In genomic region chr19:16871192-16871760, GRCm38 (mm10) we compare ENCODE assay signal across 12 mouse cellular contexts. TPM values are rescaled to one million over a fixed set of nuclear protein-coding genes. Genes with fewer than 3 reads are reported as not detected.
DNase-seq lines count a peak whose midpoint lies in the region; ATAC-seq lines count a peak whose summit lies in the region.
"Had no signal": no experiment of that assay in that cellular context is flagged by ENCODE, and none has a peak within 500 bp of the region (broad histone marks: within the 10 kb centered on the region; RNA-seq: fewer than 3 reads in every experiment).

No protein-coding gene starts in this region.

- WGBS in heart, embryonic 15.5 days, result 2% methylated on average over 24 of the region's 24 CpGs
- 1% methylated on average over 24 of the region's 24 CpGs for WGBS in heart, embryonic 11.5 days (ENCODE audit: insufficient replicate concordance)
- under 1% methylated on average over 24 of the region's 24 CpGs for WGBS in midbrain, embryonic 12.5 days
- WGBS in midbrain, embryonic 15.5 days, result under 1% methylated on average over 24 of the region's 24 CpGs
- 2% methylated on average over 24 of the region's 24 CpGs for WGBS in embryonic facial prominence, embryonic 14.5 days
- WGBS in midbrain, embryonic 14.5 days, result 1% methylated on average over 24 of the region's 24 CpGs

- peak overlapping the region; percentile 8; the same call in 1 of the 2 replicates for H3K4me3 ChIP-seq in heart, embryonic 15.5 days
- H3K4me3 ChIP-seq in heart, embryonic 11.5 days (ENCODE audit: low read depth, low read length), result no peak overlapping the region
- H3K4me3 ChIP-seq in midbrain, embryonic 12.5 days, result peak overlapping the region; percentile 55
- no peak overlapping the region for H3K4me3 ChIP-seq in midbrain, embryonic 15.5 days
- H3K4me3 ChIP-seq in embryonic facial prominence, embryonic 14.5 days (ENCODE audit: low read depth, low read length), result 0 out of 2 replicates have a peak overlapping the region, but pooled peaks have one; percentile 13
- H3K4me3 ChIP-seq in midbrain, embryonic 14.5 days (replicated peaks; ENCODE audit: low read depth, low read length), result no peak overlapping the region
- H3K4me3 ChIP-seq: liver, embryonic 12.5 days had no signal

- no peaks in the 10 kb centered on the region for H3K9me3 ChIP-seq in heart, embryonic 15.5 days (replicated peaks)
- no peaks in the 10 kb centered on the region for H3K9me3 ChIP-seq in heart, embryonic 11.5 days (replicated peaks; ENCODE audit: control insufficient read depth, low read length)
- H3K9me3 ChIP-seq in midbrain, embryonic 12.5 days, result no peaks in the 10 kb centered on the region
- no peaks in the 10 kb centered on the region for H3K9me3 ChIP-seq in midbrain, embryonic 15.5 days
- H3K9me3 ChIP-seq in embryonic facial prominence, embryonic 14.5 days (ENCODE audit: control insufficient read depth, low read length), result no peaks in the 10 kb centered on the region
- no peaks in the 10 kb centered on the region for H3K9me3 ChIP-seq in midbrain, embryonic 14.5 days (ENCODE audit: control insufficient read depth, low read length)
- H3K9me3 ChIP-seq: kidney, embryonic 15.5 days; liver, embryonic 12.5 days had no signal

- peaks cover 52% of the 10 kb centered on the region for H3K4me1 ChIP-seq in heart, embryonic 15.5 days (replicated peaks)
- H3K4me1 ChIP-seq in heart, embryonic 11.5 days (ENCODE audit: control insufficient read depth, insufficient read depth, low read length), result peaks cover 14% of the 10 kb centered on the region
- H3K4me1 ChIP-seq in midbrain, embryonic 12.5 days, result peaks cover 50% of the 10 kb centered on the region
- H3K4me1 ChIP-seq in midbrain, embryonic 15.5 days, result peaks cover 45% of the 10 kb centered on the region
- peaks cover 21% of the 10 kb centered on the region; the same call in 1 of the 2 replicates for H3K4me1 ChIP-seq in embryonic facial prominence, embryonic 14.5 days (ENCODE audit: control insufficient read depth, insufficient read depth, low read length)
- peaks cover 23% of the 10 kb centered on the region for H3K4me1 ChIP-seq in midbrain, embryonic 14.5 days (ENCODE audit: control insufficient read depth, insufficient read depth, low read length)

- no peak for ATAC-seq in heart, embryonic 15.5 days (replicated peaks; ENCODE audit: insufficient number of reproducible peaks, insufficient read depth, low FRiP score, low read depth)
- ATAC-seq in heart, embryonic 11.5 days (replicated peaks; ENCODE audit: insufficient number of reproducible peaks, low FRiP score, low TSS enrichment), result no peak
- ATAC-seq in midbrain, embryonic 12.5 days (ENCODE audit: low FRiP score, low read depth), result no peak
- ATAC-seq in midbrain, embryonic 15.5 days (replicated peaks), result no peak
- no peak for ATAC-seq in embryonic facial prominence, embryonic 14.5 days (ENCODE audit: low read depth)
- ATAC-seq in midbrain, embryonic 14.5 days (ENCODE audit: low FRiP score, low TSS enrichment), result no peak
- ATAC-seq: liver, embryonic 12.5 days had no signal

- H3K36me3 ChIP-seq in heart, embryonic 15.5 days, result no peaks in the 10 kb centered on the region
- H3K36me3 ChIP-seq in heart, embryonic 11.5 days (ENCODE audit: control insufficient read depth, insufficient read depth, low read length), result no peaks in the 10 kb centered on the region
- no peaks in the 10 kb centered on the region for H3K36me3 ChIP-seq in midbrain, embryonic 12.5 days
- no peaks in the 10 kb centered on the region for H3K36me3 ChIP-seq in midbrain, embryonic 15.5 days (replicated peaks)
- no peaks in the 10 kb centered on the region for H3K36me3 ChIP-seq in embryonic facial prominence, embryonic 14.5 days (ENCODE audit: control insufficient read depth, insufficient read depth, low read length)
- no peaks in the 10 kb centered on the region for H3K36me3 ChIP-seq in midbrain, embryonic 14.5 days (ENCODE audit: control insufficient read depth, insufficient read depth, low read length)
- H3K36me3 ChIP-seq: kidney, embryonic 15.5 days; liver, embryonic 12.5 days had no signal

- H3K27ac ChIP-seq in heart, embryonic 15.5 days, result no peak overlapping the region
- no peak overlapping the region for H3K27ac ChIP-seq in heart, embryonic 11.5 days (ENCODE audit: low read depth, low read length)
- H3K27ac ChIP-seq in midbrain, embryonic 12.5 days (replicated peaks), result no peak overlapping the region
- H3K27ac ChIP-seq in midbrain, embryonic 15.5 days, result no peak overlapping the region
- H3K27ac ChIP-seq in embryonic facial prominence, embryonic 14.5 days (replicated peaks; ENCODE audit: low read depth, low read length), result no peak overlapping the region
- no peak overlapping the region for H3K27ac ChIP-seq in midbrain, embryonic 14.5 days (replicated peaks; ENCODE audit: low read depth, low read length)
- H3K27ac ChIP-seq: kidney, embryonic 15.5 days; liver, embryonic 12.5 days had no signal

- no peak for DNase-seq in embryonic facial prominence, embryonic 14.5 days (ENCODE audit: low spot score)
- peak; percentile 37 for DNase-seq in midbrain, embryonic 14.5 days
- no peak for DNase-seq in ovary, postnatal 10 days (ENCODE audit: low spot score)
- no peak for DNase-seq in layer of hippocampus, adult 9-10 months (ENCODE audit: low spot score)
- DNase-seq: adrenal gland, adult 8-10 months; cerebellum, adult 9-10 months had no signal

- H3K9ac ChIP-seq in heart, embryonic 15.5 days, result no peak overlapping the region
- no peak overlapping the region for H3K9ac ChIP-seq in heart, embryonic 11.5 days (ENCODE audit: low read depth, low read length)
- H3K9ac ChIP-seq in midbrain, embryonic 12.5 days (replicated peaks), result no peak overlapping the region
- H3K9ac ChIP-seq in midbrain, embryonic 15.5 days, result no peak overlapping the region
- no peak overlapping the region for H3K9ac ChIP-seq in embryonic facial prominence, embryonic 14.5 days (ENCODE audit: low read depth, low read length)
- no peak overlapping the region for H3K9ac ChIP-seq in midbrain, embryonic 14.5 days (replicated peaks; ENCODE audit: low read length)
- H3K9ac ChIP-seq: kidney, embryonic 15.5 days; liver, embryonic 12.5 days had no signal

- peaks cover 78% of the 10 kb centered on the region for H3K27me3 ChIP-seq in heart, embryonic 15.5 days
- H3K27me3 ChIP-seq in heart, embryonic 11.5 days (ENCODE audit: control insufficient read depth, insufficient read depth, low read length), result peaks cover 89% of the 10 kb centered on the region
- peaks cover 95% of the 10 kb centered on the region for H3K27me3 ChIP-seq in midbrain, embryonic 12.5 days
- peaks cover 67% of the 10 kb centered on the region for H3K27me3 ChIP-seq in midbrain, embryonic 15.5 days (replicated peaks)
- H3K27me3 ChIP-seq in embryonic facial prominence, embryonic 14.5 days (replicated peaks; ENCODE audit: control insufficient read depth, insufficient read depth, low read length), result peaks cover 88% of the 10 kb centered on the region
- peaks cover 90% of the 10 kb centered on the region for H3K27me3 ChIP-seq in midbrain, embryonic 14.5 days (ENCODE audit: control insufficient read depth, insufficient read depth, low read length)

- H3K4me2 ChIP-seq in heart, embryonic 15.5 days, result peak overlapping the region; percentile 85
- no peak overlapping the region for H3K4me2 ChIP-seq in heart, embryonic 11.5 days
- peak overlapping the region; percentile 87 for H3K4me2 ChIP-seq in midbrain, embryonic 12.5 days (replicated peaks)
- H3K4me2 ChIP-seq in midbrain, embryonic 15.5 days, result no peak overlapping the region
- no peak overlapping the region for H3K4me2 ChIP-seq in embryonic facial prominence, embryonic 14.5 days (ENCODE audit: low read depth, low read length)
- H3K4me2 ChIP-seq in midbrain, embryonic 14.5 days (ENCODE audit: low read length), result no peak overlapping the region

RNA-seq across cellular contexts. Expression of gene Foxb2, which starts 2.3 kb away (rescaled TPM):
- polyA plus RNA-seq in heart, embryonic 15.5 days (2015; fragmentation: Nextera tagmentation; extraction: Ambion mirVana), result not detected in 2 replicates
- not detected in 2 replicates for polyA plus RNA-seq in heart, embryonic 11.5 days (2014; fragmentation: Nextera tagmentation; extraction: Ambion mirVana)
- polyA plus RNA-seq in midbrain, embryonic 12.5 days (2016; fragmentation: Nextera tagmentation; extraction: Ambion mirVana), result 0.59 and 0.76 TPM in 2 replicates
- 0.52 and 0.84 TPM in 2 replicates for polyA plus RNA-seq in midbrain, embryonic 15.5 days (2015; fragmentation: Nextera tagmentation; extraction: Ambion mirVana)
- not detected in 2 replicates for polyA plus RNA-seq in embryonic facial prominence, embryonic 14.5 days (2014; fragmentation: Nextera tagmentation; extraction: Ambion mirVana)
- not detected in 2 replicates for polyA plus RNA-seq in midbrain, embryonic 14.5 days (2014; fragmentation: Nextera tagmentation; extraction: Ambion mirVana)
- polyA plus RNA-seq: kidney, embryonic 15.5 days; liver, embryonic 12.5 days had no signal

Comparison
In these comparisons a context has a peak if more than half of its experiments do, and no peak if none do; other contexts are left out.
1. H3K4me2 ChIP-seq: peak in heart, embryonic 15.5 days (single experiment) and midbrain, embryonic 12.5 days (single experiment); none in heart, embryonic 11.5 days (single experiment), midbrain, embryonic 15.5 days (single experiment), embryonic facial prominence, embryonic 14.5 days (single experiment) and midbrain, embryonic 14.5 days (single experiment).
2. H3K4me3 ChIP-seq: peak in heart, embryonic 15.5 days (single experiment), midbrain, embryonic 12.5 days (single experiment) and embryonic facial prominence, embryonic 14.5 days (single experiment); none in heart, embryonic 11.5 days (single experiment), midbrain, embryonic 15.5 days (single experiment) and midbrain, embryonic 14.5 days (single experiment).